Mouse (Mus musculus) testis, adult 2 months (tissue): ENCODE measurements around the gene Agap1.

Experiments
- CTCF ChIP-seq: fragments of 200-500 bp; IDR thresholded peaks from 2 replicates; pipeline ENCODE4 v1.5.1; 2012; ENCODE audit warnings: low read depth, mild to moderate bottlenecking, inconsistent platforms, low read length, moderate library complexity; ENCODE audit not compliant: control insufficient read depth, insufficient read depth, insufficient replicate concordance
- POLR2A ChIP-seq: fragments of 200-500 bp; IDR thresholded peaks from 2 replicates; pipeline ENCODE4 v1.6.1; 2012; ENCODE audit warnings: low read depth, mild to moderate bottlenecking, inconsistent platforms, low read length, moderate library complexity; ENCODE audit not compliant: control insufficient read depth

DNA sequence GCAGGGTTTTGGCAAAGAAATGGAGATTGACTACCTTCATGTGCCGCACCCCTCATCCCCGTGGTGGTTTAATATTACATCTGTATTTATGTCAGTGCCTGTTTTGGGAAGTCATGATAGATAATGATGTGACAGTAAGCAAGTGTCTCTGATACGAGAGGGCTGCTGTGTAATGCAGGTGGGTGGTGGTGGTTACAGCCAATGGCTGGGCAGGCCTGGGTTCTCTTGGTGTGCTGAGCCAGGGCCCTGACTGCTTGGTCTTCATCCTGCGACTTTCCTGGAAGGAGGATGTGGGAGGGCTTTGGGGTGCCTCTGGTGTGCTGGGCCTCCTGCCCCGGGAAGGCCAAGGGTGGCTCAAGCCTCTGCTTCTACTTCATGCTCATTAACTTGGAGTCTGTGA is 28.2 kb downstream of the Agap1 start:
- TF ChIP-seq CTCF (no peak), POLR2A (no peak)
